Mouse (Mus musculus) lung, adult 2 months (tissue): Measurements from ENCODE around the gene Ttll1.
"Not testable (repeated sequence)": the region's sequence is repeated elsewhere in the genome, so short reads cannot be mapped to it uniquely, and the experiment has no call there.

Experiments
- CTCF ChIP-seq: fragments of 200-500 bp; IDR thresholded peaks from 2 replicates; pipeline ENCODE4 v1.5.1; 2011; ENCODE audit warnings: mild to moderate bottlenecking, low read length, control low read depth; ENCODE audit not compliant: insufficient read depth
- POLR2A ChIP-seq: fragments of 200-500 bp; IDR thresholded peaks from 2 replicates; pipeline ENCODE4 v1.6.1; 2011; ENCODE audit warnings: low read depth, mild to moderate bottlenecking, control low read depth, low read length, borderline replicate concordance; ENCODE audit errors: extremely low read depth

- not testable (repeated sequence) for TF ChIP-seq POLR2A, CTCF
Observed at GRCm38 (mm10) chr15:83462349-83462748, 48.3 kb downstream of the Ttll1 start.
